Mouse (Mus musculus): ENCODE data around the gene 1700001P01Rik.

DNA sequence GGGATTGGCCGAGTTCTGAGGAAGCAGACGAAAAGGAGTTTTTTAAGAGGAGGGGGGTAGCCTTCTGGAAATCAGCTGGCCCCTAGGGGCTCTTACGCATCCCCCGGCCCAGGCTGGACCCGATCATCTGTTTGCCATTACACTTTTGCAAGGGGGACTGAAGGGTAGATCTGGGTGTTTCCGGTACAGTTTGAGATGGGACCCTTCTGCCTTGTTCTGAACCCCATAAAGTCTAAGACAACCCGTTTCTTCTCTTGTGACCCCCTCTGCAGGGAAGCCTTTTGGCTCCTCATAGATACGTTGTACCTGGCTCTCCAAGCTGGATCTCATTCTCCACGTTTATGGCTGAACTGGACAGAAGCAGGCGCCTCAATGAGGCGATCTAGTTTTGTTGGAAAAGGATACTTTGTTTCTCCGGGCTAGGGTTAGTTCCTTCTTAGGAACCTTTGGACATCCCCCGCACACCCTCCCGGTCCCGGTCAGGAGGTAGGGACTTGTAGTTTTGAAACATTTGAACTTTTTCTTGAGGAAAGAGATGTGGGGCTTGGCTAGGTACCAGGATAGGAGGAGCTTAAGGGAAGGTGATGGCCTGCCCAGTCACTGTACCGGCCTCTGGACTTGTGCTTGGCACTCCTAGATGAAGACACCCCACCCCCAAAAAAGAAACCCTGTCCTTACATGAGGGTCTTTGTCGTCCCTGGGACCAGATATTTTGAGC is 25.1 kb upstream of the 1700001P01Rik start:
- TF ChIP-seq CTCF (IDR thresholded peaks at IDR 0.05; ENCODE audit: low read depth) (no peak), EP300 (IDR thresholded peaks at IDR 0.05; ENCODE audit: low read depth) (no peak)

All from heart, postnatal 0 days (tissue).